Mouse (Mus musculus): ENCODE measurements around the gene Iqch. TPM values are rescaled to one million over a fixed set of nuclear protein-coding genes. Genes with fewer than 3 reads are reported as not detected.

The Iqch gene
- polyA plus RNA-seq, 1 experiment = not detected

DNA sequence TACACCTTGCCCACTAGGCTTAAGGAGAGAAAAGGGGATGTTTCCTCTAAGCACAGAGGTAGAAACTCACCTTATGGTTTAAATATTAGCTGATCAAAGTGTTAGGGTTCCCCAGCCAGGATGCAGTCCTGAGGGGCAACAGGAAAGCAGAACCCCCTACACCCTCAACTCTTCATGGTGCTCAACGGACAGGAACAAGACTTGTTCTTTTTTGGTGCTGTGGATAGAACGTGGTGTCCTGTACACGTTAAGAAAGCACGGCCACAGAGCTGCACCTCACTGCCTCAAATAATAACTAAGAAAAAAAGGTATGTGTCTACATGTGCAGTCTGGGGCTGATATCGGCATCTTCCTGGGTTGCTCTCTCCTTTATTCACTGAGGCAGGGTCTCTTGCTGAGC is 53.3 kb downstream of the Iqch start:
- TF ChIP-seq POLR2A (IDR thresholded peaks at IDR 0.05; ENCODE audit: low read depth, low read length) (no peak), CTCF (IDR thresholded peaks at IDR 0.05; ENCODE audit: extremely low read depth, insufficient read length, insufficient replicate concordance, low read depth, low read length) (no peak)
- WGBS = 75% methylated on average over 5 of the region's 5 CpGs
- H3K4me3 ChIP-seq (ENCODE audit: low read depth, low read length) = no peak overlapping the region

DNA sequence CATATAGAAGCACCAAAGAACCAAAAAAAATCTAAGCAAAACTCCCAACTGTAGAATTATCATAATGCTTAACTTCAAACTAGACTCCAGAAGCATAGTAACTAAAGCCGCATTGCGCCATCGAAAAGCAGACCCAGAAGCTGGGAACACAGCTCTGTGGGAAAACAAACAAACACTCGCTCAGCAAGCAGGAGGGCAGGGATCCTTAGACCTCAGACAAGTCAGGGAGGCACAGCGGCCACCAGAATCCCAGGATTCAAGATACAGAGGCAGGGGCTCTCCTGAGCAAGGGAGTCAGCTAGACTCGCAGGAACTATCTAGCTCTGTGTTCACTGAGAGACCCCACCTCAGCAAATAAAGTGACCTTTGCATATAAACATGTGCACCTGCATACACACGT is 60.4 kb downstream of the Iqch start:
- H3K4me1 ChIP-seq (ENCODE audit: control insufficient read depth, insufficient read depth, insufficient read length, low read length) = no peaks in the 10 kb centered on the region

More for the DNA sequence above, 53.3 kb downstream of the Iqch start:
- no peak overlapping the region for H3K27ac ChIP-seq (ENCODE audit: insufficient read depth, low read depth, low read length)
- no peaks in the 10 kb centered on the region for H3K36me3 ChIP-seq (ENCODE audit: control insufficient read depth, insufficient read depth, low read length)
- peaks cover 3% of the 10 kb centered on the region; the same call in 1 of the 2 replicates for H3K27me3 ChIP-seq (ENCODE audit: control insufficient read depth, insufficient read depth, low read length)
- H3K4me1 ChIP-seq (ENCODE audit: control insufficient read depth, insufficient read depth, insufficient read length, low read length) = no peaks in the 10 kb centered on the region

GRCm38 (mm10) chr9:63541301-63541700 is 61.0 kb downstream of the Iqch start:
- Histone ChIP-seq H3K27ac (ENCODE audit: insufficient read depth, low read depth, low read length) (no peak overlapping the region), H3K4me1 (ENCODE audit: control insufficient read depth, insufficient read depth, insufficient read length, low read length) (no peaks in the 10 kb centered on the region), H3K36me3 (ENCODE audit: control insufficient read depth, insufficient read depth, low read length) (no peaks in the 10 kb centered on the region), H3K4me3 (ENCODE audit: low read depth, low read length) (no peak overlapping the region), H3K27me3 (ENCODE audit: control insufficient read depth, insufficient read depth, low read length) (no peaks in the 10 kb centered on the region)
- 86% methylated on average over 7 of the region's 7 CpGs for WGBS
- TF ChIP-seq CTCF (IDR thresholded peaks at IDR 0.05; ENCODE audit: extremely low read depth, insufficient read length, insufficient replicate concordance, low read depth, low read length) = no peak
- no peak for TF ChIP-seq POLR2A (IDR thresholded peaks at IDR 0.05; ENCODE audit: low read depth, low read length)

More for the DNA sequence above, 60.4 kb downstream of the Iqch start:
- 60% methylated on average over 7 of the region's 7 CpGs for WGBS
- H3K27ac ChIP-seq (ENCODE audit: insufficient read depth, low read depth, low read length) = no peak overlapping the region
- H3K36me3 ChIP-seq (ENCODE audit: control insufficient read depth, insufficient read depth, low read length) = no peaks in the 10 kb centered on the region
- H3K4me3 ChIP-seq (ENCODE audit: low read depth, low read length) = no peak overlapping the region
- no peak for TF ChIP-seq CTCF (IDR thresholded peaks at IDR 0.05; ENCODE audit: extremely low read depth, insufficient read length, insufficient replicate concordance, low read depth, low read length)
- no peak for TF ChIP-seq POLR2A (IDR thresholded peaks at IDR 0.05; ENCODE audit: low read depth, low read length)
- no peaks in the 10 kb centered on the region for H3K27me3 ChIP-seq (ENCODE audit: control insufficient read depth, insufficient read depth, low read length)

DNA sequence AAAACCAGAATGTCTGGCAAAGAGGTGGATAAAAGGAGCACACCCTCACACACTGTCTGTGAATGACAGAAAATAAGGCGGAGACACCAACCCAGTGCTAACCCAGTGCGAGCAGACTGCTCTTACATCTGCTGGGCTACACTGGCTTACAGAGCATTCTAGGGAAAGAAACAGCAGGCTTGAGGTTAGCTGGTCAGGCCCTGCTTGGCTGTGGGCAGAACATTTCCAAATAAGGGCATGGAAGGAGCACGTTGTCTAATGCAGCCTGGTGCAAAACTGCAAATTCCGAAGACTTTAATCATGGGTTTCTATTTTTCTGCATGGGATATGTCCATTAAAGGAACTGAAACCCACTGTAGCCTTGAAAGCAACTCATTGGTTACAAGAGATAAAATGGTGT is 64.8 kb downstream of the Iqch start:
- Histone ChIP-seq H3K27ac (ENCODE audit: insufficient read depth, low read depth, low read length) (no peak overlapping the region), H3K4me1 (ENCODE audit: control insufficient read depth, insufficient read depth, insufficient read length, low read length) (no peaks in the 10 kb centered on the region; the same call in 1 of the 2 replicates), H3K27me3 (ENCODE audit: control insufficient read depth, insufficient read depth, low read length) (no peaks in the 10 kb centered on the region), H3K4me3 (ENCODE audit: low read depth, low read length) (no peak overlapping the region), H3K36me3 (ENCODE audit: control insufficient read depth, insufficient read depth, low read length) (no peaks in the 10 kb centered on the region)
- whole genome bisulfite sequencing = 84% methylated on average over 4 of the region's 4 CpGs
- TF ChIP-seq POLR2A (IDR thresholded peaks at IDR 0.05; ENCODE audit: low read depth, low read length) = no peak
- TF ChIP-seq CTCF (IDR thresholded peaks at IDR 0.05; ENCODE audit: extremely low read depth, insufficient read length, insufficient replicate concordance, low read depth, low read length) = no peak

DNA sequence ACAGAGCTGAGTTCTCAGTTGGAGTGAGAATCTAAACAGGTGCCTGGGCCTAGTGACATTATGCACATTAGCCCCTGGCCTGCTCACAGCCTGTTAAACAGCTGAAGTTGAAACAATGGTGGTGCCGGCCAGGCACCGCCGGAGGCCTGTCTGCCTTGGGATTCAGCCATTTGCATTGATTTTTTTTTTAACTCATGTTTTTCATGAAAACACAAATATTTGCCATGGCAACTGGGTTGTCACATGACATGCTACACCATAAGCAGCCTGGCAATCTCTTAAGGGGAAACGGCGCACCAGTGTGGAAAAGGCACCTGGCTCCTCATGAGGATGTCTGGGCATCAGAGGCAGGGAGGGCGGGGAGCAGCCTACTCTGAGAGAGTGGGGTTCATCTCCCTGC is 67.3 kb downstream of the Iqch start:
- H3K27me3 ChIP-seq (ENCODE audit: control insufficient read depth, insufficient read depth, low read length) = no peaks in the 10 kb centered on the region
- H3K36me3 ChIP-seq (ENCODE audit: control insufficient read depth, insufficient read depth, low read length) = no peaks in the 10 kb centered on the region
- TF ChIP-seq POLR2A (IDR thresholded peaks at IDR 0.05; ENCODE audit: low read depth, low read length) = no peak
- TF ChIP-seq CTCF (IDR thresholded peaks at IDR 0.05; ENCODE audit: extremely low read depth, insufficient read length, insufficient replicate concordance, low read depth, low read length) = no peak
- 77% methylated on average over 6 of the region's 6 CpGs for WGBS
- no peak overlapping the region for H3K4me3 ChIP-seq (ENCODE audit: low read depth, low read length)
- H3K4me1 ChIP-seq (ENCODE audit: control insufficient read depth, insufficient read depth, insufficient read length, low read length) = no peaks in the 10 kb centered on the region; the same call in 1 of the 2 replicates
- no peak overlapping the region for H3K27ac ChIP-seq (ENCODE audit: insufficient read depth, low read depth, low read length)

- H3K27ac ChIP-seq (ENCODE audit: insufficient read depth, low read depth, low read length) = no peak overlapping the region
- H3K4me1 ChIP-seq (ENCODE audit: control insufficient read depth, insufficient read depth, insufficient read length, low read length) = no peaks in the 10 kb centered on the region; the same call in 1 of the 2 replicates
- H3K4me3 ChIP-seq (ENCODE audit: low read depth, low read length) = no peak overlapping the region
- no peaks in the 10 kb centered on the region for H3K27me3 ChIP-seq (ENCODE audit: control insufficient read depth, insufficient read depth, low read length)
- no peak for TF ChIP-seq CTCF (IDR thresholded peaks at IDR 0.05; ENCODE audit: extremely low read depth, insufficient read length, insufficient replicate concordance, low read depth, low read length)
- TF ChIP-seq POLR2A (IDR thresholded peaks at IDR 0.05; ENCODE audit: low read depth, low read length) = no peak
- WGBS = 64% methylated on average over 7 of the region's 7 CpGs
- H3K36me3 ChIP-seq (ENCODE audit: control insufficient read depth, insufficient read depth, low read length) = no peaks in the 10 kb centered on the region
Observed at GRCm38 (mm10) chr9:63534371-63534780, 67.9 kb downstream of the Iqch start.

DNA sequence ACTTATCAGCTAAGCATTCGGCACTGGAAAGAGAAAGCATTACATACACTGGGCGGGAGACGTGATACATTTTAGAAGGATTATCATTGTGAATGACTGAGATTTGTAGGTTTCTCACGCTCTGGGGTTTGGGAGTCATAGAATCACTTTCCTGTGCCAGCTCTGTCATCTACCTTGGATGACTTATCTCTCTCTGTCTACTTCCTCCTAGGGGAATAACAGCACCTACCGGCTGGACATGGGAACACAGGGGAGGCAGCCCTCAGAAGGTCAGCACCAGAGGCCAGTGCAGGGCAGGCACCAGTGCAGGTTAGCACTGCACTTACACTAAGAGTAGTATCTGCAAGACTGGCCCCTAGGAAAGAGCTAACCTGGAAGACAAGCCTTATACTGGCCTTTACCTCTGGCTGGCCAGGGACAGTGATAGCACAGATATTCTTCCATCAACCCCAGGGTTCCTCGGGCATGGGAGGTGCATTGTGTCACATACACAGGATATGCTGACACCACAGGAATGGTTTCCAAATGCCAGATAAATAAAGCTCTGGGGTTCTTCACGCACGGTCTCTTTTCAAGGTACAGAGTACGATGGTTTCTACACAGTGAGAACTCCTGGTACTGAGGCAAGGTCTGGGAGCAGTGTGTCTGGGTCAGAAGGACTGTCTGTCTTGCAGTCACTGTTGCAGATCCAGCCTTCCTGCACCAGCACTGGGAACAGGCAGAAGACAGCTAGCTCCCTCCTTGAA is 69.2 kb downstream of the Iqch start:
- Histone ChIP-seq H3K4me3 (ENCODE audit: low read depth, low read length) (no peak overlapping the region), H3K27ac (ENCODE audit: insufficient read depth, low read depth, low read length) (no peak overlapping the region), H3K27me3 (ENCODE audit: control insufficient read depth, insufficient read depth, low read length) (no peaks in the 10 kb centered on the region), H3K36me3 (ENCODE audit: control insufficient read depth, insufficient read depth, low read length) (no peaks in the 10 kb centered on the region), H3K4me1 (ENCODE audit: control insufficient read depth, insufficient read depth, insufficient read length, low read length) (no peaks in the 10 kb centered on the region; the same call in 1 of the 2 replicates)
- no peak for TF ChIP-seq POLR2A (IDR thresholded peaks at IDR 0.05; ENCODE audit: low read depth, low read length)
- no peak for TF ChIP-seq CTCF (IDR thresholded peaks at IDR 0.05; ENCODE audit: extremely low read depth, insufficient read length, insufficient replicate concordance, low read depth, low read length)
- 48% methylated on average over 9 of the region's 9 CpGs for WGBS

Data from small intestine, adult 2 months (tissue).